Mouse (Mus musculus) heart, embryonic 16.5 days (tissue): ENCODE measurements around the gene Sowahc. TPM values are rescaled to one million over a fixed set of nuclear protein-coding genes. Genes with fewer than 3 reads are reported as not detected.

Experiments used
- ATAC-seq: fragments of 200-750 bp; cut with Nextera tagmentation; replicated peaks from 2 replicates; pipeline ENCODE4 v1.8.0; 2017; ENCODE audit warnings: moderate number of reproducible peaks; ENCODE audit not compliant: insufficient read depth, low FRiP score; ENCODE audit errors: extremely low read depth
- H3K27ac ChIP-seq: fragments of 300-500 bp; sonication (generic); 2 replicates; pipeline ENCODE4 v1.5.1; 2014; ENCODE audit warnings: mild to moderate bottlenecking, low read length, control low read depth, moderate library complexity
- H3K27me3 ChIP-seq: fragments of 300-500 bp; sonication (generic); 2 replicates; pipeline ENCODE4 v1.6.1; 2014; ENCODE audit warnings: low read length, mixed read lengths; ENCODE audit not compliant: control insufficient read depth, insufficient read depth
- H3K36me3 ChIP-seq: fragments of 300-500 bp; sonication (generic); 2 replicates; pipeline ENCODE4 v1.6.1; 2014; ENCODE audit not compliant: control insufficient read depth, insufficient read depth
- H3K4me1 ChIP-seq: fragments of 300-500 bp; sonication (generic); 2 replicates; pipeline ENCODE4 v1.6.1; 2014; ENCODE audit warnings: low read length, mixed read lengths; ENCODE audit not compliant: control insufficient read depth, insufficient read depth
- H3K4me2 ChIP-seq: fragments of 300-500 bp; sonication (generic); 2 replicates; pipeline ENCODE4 v1.6.1; 2014; ENCODE audit warnings: low read depth, mild to moderate bottlenecking, control low read depth, low read length
- H3K4me3 ChIP-seq: fragments of 300-500 bp; sonication (generic); 2 replicates; pipeline ENCODE4 v1.5.1; 2014; ENCODE audit warnings: mild to moderate bottlenecking, control low read depth, low read length
- H3K9ac ChIP-seq: fragments of 300-500 bp; sonication (generic); 2 replicates; pipeline ENCODE4 v1.6.1; 2014; ENCODE audit warnings: low read length, control low read depth
- H3K9me3 ChIP-seq: fragments of 300-500 bp; sonication (generic); replicated peaks from 2 replicates; pipeline ENCODE4 v1.6.1; 2016; ENCODE audit warnings: low read length; ENCODE audit not compliant: control insufficient read depth
- WGBS: fragments of 180-500 bp; shearing (Covaris S2); extraction: QIAGEN DNeasy Blood & Tissue Kit; methylation state at CpG from one replicate; pipeline ENCODE4 v1.1.7; 2014; 5-methylcytosine and 5-hydroxymethylcytosine counted together
- polyA plus RNA-seq: library from polyadenylated mRNA; unstranded; fragments of >200 nt; fragmentation: Nextera tagmentation; extraction: Ambion mirVana; gene quantifications from 2 replicates; pipeline ENCODE4 v1.2.1, GENCODE M21; 2015

The Sowahc gene
- 2.8 and 3.7 TPM in 2 replicates for polyA plus RNA-seq

DNA sequence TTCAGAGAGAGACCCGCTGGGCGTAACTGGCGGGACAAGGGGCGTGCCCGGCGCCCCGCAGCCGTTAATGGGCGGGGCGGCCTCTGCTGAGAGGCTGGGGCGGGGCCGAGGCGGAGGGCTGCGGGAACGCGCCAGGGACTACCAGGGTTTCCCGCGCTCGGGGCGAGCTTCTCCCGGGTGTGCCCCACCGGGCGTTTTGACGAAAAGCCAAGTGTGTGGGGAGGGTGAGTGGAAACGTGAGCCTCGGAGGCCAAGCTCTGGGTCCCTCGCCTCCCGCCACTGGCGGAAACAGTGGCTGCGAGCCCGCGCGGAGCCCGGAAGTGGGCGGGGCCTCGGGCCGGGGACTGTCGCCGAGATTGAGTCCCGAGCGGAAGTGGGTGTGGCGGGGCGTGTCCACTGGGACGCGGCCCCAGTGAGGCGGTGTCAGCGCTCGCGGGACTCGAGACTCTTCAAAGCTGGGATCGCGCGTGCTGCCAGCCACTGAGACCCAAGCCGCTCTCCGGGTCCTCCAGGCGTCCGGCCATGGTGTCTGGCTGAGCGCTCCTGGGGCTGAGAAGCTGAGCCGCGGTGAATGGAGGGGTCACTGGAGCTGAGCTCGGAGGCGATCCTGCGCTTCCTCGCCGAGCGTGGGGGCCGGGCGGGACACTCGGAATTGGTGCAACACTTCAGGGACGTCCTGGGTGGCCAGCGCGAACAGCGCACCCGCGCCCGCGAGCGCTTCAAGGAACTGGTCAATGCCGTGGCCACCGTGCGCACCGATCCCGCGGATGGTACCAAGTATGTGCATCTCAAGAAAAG, at the start of gene Sowahc, which contains the start of gene Sept10:
Gene Sowahc, plus strand, starts transcription at position 481 of the 798 bp plus-strand sequence.
Gene Sept10, minus strand, starts transcription at position 375 of the 798 bp plus-strand sequence.
- WGBS = under 1% methylated on average over 83 of the region's 84 CpGs
- no peaks in the 10 kb centered on the region for H3K36me3 ChIP-seq
- peaks cover 10% of the 10 kb centered on the region for H3K4me1 ChIP-seq
- no peaks in the 10 kb centered on the region for H3K27me3 ChIP-seq
- peak within 1 kb of the TSS; percentile 81 for H3K4me3 ChIP-seq
- H3K9me3 ChIP-seq = no peaks in the 10 kb centered on the region
- H3K9ac ChIP-seq = peak within 1 kb of the TSS; percentile 91
- H3K4me2 ChIP-seq = peak within 1 kb of the TSS; percentile 86
- H3K27ac ChIP-seq = peak within 1 kb of the TSS; percentile 94
- peak; percentile 98 for ATAC-seq

DNA sequence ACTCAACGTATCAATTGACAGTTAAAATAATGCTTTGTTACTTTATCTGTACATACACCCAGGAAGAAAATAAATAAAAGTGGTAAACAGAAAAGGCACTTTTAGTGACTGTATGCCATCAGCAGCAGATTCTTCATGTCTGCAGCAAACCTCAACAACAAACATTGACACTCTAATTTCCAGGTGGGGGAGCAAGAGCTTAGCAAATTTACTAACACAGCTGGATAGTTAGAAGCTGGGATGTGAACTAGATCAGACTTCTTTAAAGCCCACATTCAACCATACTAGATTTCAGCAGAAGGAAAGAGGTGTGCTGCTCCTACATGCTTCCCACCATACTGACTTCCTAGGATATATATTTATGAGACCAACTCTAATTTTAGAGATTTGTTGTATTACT, 49.2 kb upstream of the Sowahc start:
- no peak overlapping the region for H3K9ac ChIP-seq
- no peaks in the 10 kb centered on the region for H3K4me1 ChIP-seq
- H3K4me3 ChIP-seq = no peak overlapping the region
- H3K4me2 ChIP-seq = no peak overlapping the region
- H3K36me3 ChIP-seq = peaks cover 3% of the 10 kb centered on the region; the same call in 1 of the 2 replicates
- WGBS = 81% methylated on average over 1 of the region's 1 CpGs
- H3K27ac ChIP-seq = no peak overlapping the region
- ATAC-seq = no peak
- no peaks in the 10 kb centered on the region for H3K9me3 ChIP-seq
- H3K27me3 ChIP-seq = no peaks in the 10 kb centered on the region

DNA sequence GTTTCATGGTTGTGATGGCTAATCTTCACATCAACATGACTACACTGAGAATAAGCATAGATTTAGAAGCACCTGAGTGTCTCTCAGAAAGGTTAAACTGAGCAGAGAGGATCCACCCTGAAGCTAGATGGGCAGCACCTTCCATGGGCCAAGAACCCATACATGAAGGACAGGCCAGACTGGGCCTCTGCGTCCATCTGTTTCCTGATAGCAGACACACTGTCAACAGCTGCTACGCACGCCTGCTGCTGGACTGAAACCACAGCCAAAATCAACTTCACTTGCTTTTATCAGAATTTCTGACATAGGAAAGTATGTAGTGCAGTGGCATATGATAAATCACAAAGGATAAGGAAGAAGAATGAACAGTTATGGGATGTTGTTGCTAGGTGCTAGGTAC, 42.1 kb upstream of the Sowahc start:
- Histone ChIP-seq H3K27ac (no peak overlapping the region), H3K4me3 (no peak overlapping the region), H3K9me3 (no peaks in the 10 kb centered on the region), H3K4me2 (no peak overlapping the region), H3K27me3 (no peaks in the 10 kb centered on the region), H3K36me3 (peaks cover 5% of the 10 kb centered on the region; the same call in 1 of the 2 replicates), H3K4me1 (no peaks in the 10 kb centered on the region), H3K9ac (no peak overlapping the region)
- WGBS = 28% methylated on average over 3 of the region's 3 CpGs
- ATAC-seq = no peak

DNA sequence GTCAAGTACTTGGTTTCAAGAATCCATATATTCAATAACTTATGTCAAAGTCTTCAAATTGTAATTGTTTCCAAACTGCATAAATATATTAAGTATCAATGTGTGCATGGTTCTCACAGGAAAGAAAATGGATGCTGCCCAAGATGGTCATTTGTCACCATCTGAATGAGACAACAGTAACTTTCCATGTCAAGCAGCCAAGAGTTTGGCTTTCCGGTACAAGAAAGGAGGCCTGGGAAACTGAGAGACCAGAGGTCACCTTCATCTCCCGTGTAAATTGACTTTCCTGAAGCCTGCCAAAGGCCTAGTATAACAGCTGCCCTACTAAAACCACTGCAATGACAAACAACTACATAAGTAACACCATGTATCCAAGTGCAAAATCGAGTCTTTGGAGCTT, 39.4 kb upstream of the Sowahc start:
- Histone ChIP-seq H3K9me3 (no peaks in the 10 kb centered on the region), H3K27me3 (no peaks in the 10 kb centered on the region), H3K27ac (no peak overlapping the region), H3K4me1 (no peaks in the 10 kb centered on the region), H3K4me3 (no peak overlapping the region), H3K4me2 (no peak overlapping the region), H3K9ac (no peak overlapping the region), H3K36me3 (0 out of 2 replicates have a peak, but pooled peaks cover 3% of the 10 kb centered on the region)
- ATAC-seq = no peak
- WGBS = 65% methylated on average over 3 of the region's 3 CpGs

DNA sequence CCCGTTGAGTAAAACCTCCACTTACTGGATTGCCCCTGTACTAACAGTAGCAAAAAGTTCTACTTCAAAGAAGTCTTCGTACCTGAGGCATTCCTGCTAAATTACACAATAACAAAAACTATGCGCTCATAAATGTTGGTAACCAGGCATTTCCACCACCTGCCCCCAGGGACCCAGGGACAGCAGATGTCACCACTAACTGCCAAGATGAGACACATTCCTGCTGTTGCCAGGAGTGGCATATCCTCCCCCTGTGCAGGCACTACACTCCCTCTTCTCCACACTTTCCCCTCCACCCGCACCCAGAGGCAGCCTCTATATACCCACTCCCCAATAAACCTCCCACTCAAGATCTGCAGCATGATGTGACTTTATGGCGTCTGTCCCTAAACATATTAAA, 26.9 kb upstream of the Sowahc start:
- no peak for ATAC-seq
- no peak overlapping the region for H3K27ac ChIP-seq
- 68% methylated on average over 5 of the region's 5 CpGs for WGBS
- H3K4me2 ChIP-seq = no peak overlapping the region
- H3K36me3 ChIP-seq = 0 out of 2 replicates have a peak, but pooled peaks cover 4% of the 10 kb centered on the region
- no peak overlapping the region for H3K4me3 ChIP-seq
- peaks cover 7% of the 10 kb centered on the region; the same call in 1 of the 2 replicates for H3K4me1 ChIP-seq
- H3K9me3 ChIP-seq = no peaks in the 10 kb centered on the region
- no peak overlapping the region for H3K9ac ChIP-seq
- H3K27me3 ChIP-seq = no peaks in the 10 kb centered on the region

DNA sequence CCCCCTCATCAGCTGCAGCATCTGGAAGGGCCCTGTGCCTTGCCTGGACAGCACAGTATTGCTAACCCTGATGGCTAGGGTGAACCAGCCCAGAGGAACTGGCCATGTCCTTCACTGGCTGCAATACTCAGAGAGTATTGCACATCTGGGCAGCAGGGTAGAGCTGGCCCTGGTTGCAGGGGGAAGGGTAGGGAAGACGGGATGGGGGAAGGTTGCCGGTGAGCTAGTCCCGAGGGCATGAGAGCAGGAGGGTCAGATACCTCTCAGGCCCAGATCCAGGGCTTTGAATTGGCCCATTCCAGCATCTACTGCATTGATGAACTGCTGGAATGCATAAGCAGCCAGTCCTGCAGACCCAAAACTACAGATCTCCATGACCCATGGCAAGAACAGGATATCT, 25.0 kb upstream of the Sowahc start:
- Histone ChIP-seq H3K27ac (no peak overlapping the region), H3K4me2 (no peak overlapping the region), H3K9me3 (no peaks in the 10 kb centered on the region), H3K4me3 (no peak overlapping the region), H3K36me3 (no peaks in the 10 kb centered on the region), H3K4me1 (peaks cover 7% of the 10 kb centered on the region; the same call in 1 of the 2 replicates), H3K27me3 (no peaks in the 10 kb centered on the region), H3K9ac (no peak overlapping the region)
- 81% methylated on average over 3 of the region's 3 CpGs for WGBS
- ATAC-seq = no peak

DNA sequence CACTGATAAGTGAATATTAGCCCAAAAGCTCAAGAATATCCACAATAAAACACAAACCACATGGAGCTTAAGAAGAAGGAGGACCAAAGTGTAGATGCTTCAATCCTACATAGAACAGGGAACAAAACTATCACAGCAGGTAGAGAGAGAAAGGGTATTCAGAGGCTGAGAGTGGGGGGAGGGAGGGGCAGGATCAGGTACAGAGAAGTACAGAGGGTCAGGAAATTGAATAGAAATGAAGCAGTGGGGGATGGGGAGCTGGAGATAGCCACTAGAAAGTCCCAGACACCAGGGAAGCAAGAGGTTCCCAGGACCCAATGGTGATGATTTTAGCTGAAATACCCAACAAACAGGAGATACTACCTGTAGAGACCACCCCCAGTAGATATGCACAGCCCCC, 21.7 kb upstream of the Sowahc start:
- H3K9me3 ChIP-seq = no peaks in the 10 kb centered on the region
- no peaks in the 10 kb centered on the region for H3K27me3 ChIP-seq
- ATAC-seq = no peak
- no peaks in the 10 kb centered on the region for H3K36me3 ChIP-seq
- H3K4me2 ChIP-seq = no peak overlapping the region
- no peak overlapping the region for H3K4me3 ChIP-seq
- peaks cover 4% of the 10 kb centered on the region; the same call in 1 of the 2 replicates for H3K4me1 ChIP-seq
- no peak overlapping the region for H3K27ac ChIP-seq
- H3K9ac ChIP-seq = no peak overlapping the region

DNA sequence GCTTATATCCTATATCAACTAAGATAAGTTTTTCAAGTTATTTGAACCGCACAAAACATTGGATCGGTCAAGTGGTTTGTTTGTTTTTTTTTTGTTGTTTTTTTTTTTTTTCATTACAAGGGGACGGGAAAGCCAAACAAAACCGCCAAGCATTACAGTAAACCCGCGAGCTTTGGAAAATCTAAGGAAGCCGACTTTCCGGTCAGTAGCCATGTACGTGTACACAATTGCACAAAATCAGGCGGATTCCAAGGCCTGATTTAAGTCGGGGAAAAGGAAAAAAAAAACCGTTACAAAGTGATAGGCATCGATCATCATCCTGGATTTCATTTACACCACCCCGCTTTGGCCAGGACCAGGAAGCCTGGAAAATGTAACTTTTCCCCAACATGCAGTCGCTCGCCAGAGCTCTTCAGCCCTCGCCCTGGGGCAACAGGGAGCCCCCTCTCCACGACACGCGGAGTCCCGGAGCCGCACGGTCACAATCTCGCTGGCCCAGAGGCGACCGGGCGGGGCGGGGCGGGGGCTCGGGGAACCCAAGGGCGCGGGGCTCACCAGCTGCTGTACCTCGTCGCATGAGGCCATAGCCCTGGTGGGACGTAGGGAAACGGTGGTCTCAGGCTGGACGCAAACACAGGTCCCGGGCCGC, 805 bp upstream of the Sowahc start:
- Histone ChIP-seq H3K4me2 (peak overlapping the region; percentile 86), H3K9ac (peak overlapping the region; percentile 91), H3K36me3 (no peaks in the 10 kb centered on the region), H3K4me1 (peaks cover 11% of the 10 kb centered on the region), H3K27ac (peak overlapping the region; percentile 94), H3K9me3 (no peaks in the 10 kb centered on the region), H3K27me3 (no peaks in the 10 kb centered on the region), H3K4me3 (peak overlapping the region; percentile 81)
- ATAC-seq = no peak
- WGBS = 2% methylated on average over 39 of the region's 39 CpGs
